Mouse (Mus musculus) gastrocnemius, postnatal 14 days (tissue): Measurements from ENCODE around the gene Smpd2. TPM values are rescaled to one million over a fixed set of nuclear protein-coding genes. Genes with fewer than 3 reads are reported as not detected.

Experiments used
- DNase-seq: peaks from one replicate; pipeline ENCODE4 v3.0.0; 2021; ENCODE audit warnings: mixed read lengths
- intact Hi-C: fragments of 180-260 bp; cut with DNase I; formaldehyde crosslinking; loops from one replicate; pipeline ENCODE4 v1.15.1; 2025; ENCODE audit warnings: low total_unique reads
- long read RNA-seq, 2 experiments: library from polyadenylated mRNA; stranded (forward); transcript quantifications; one replicate each; pipeline ENCODE4 v2.0.0; 2021
- total RNA-seq, 2 experiments: library from RNA; stranded (reverse); gene quantifications; 2 replicates each; pipeline ENCODE4 v1.2.3; 2021

The Smpd2 gene
- total RNA-seq = 10 to 100 TPM; 10.5 to 12.1 TPM
- long read RNA-seq, experiment 1, transcript Smpd2-201 (10 exons, 1,602 nt) = major isoform, 9 of 12 reads
- long read RNA-seq, experiment 1, partial matches to known transcripts = 3 of 12 reads
- long read RNA-seq, experiment 1, other reads (novel, unspliced or antisense) = 0 of 12 reads
- long read RNA-seq, experiment 2, transcript Smpd2-201 (10 exons, 1,602 nt) = major isoform, 11 of 12 reads
- long read RNA-seq, experiment 2, partial matches to known transcripts = 0 of 12 reads
- long read RNA-seq, experiment 2, other reads (novel, unspliced or antisense) = 1 of 12 reads

DNA sequence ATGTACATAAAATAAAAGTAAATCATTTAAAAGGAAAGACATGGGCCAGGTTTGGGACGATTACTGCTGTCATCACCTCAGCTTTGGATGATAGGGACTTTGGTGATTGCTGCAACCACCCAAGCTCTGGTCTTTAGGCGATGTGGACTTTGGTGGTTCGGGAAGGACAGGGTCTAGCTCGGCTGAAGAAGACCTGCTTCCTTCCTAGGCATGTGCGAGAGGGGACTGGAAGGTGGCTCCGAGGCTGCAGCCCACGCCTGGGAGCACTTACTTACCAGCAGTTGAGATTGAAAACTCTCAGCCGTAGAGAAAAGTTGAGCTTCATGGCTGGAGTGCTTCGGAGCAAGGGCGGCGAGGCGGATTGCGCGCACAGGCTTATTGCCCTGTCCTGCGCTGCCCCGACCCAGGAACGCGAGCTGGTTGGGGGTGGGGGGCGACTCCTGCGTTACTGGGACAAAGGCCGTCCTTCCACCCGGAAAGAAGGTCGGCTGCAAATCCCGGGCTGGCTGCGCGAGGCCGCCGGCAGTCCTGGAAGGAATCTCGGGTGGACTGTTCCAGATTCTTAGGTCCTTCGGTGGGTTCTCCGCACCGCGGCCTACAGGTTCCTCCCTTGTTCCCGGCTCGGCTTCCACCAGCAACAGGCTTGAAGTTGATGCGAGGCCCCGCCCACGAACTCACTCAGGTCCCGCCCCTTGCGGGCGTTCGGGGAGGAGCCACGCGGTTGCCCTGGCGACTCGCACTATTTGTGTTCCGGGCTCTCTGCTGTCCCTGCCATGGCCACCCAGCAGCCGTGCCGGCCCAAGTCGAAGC, at the start of gene Smpd2, which contains the start of gene Ppil6:
Smpd2 (minus strand) TSS at position 662 of the 810 bp plus-strand sequence.
Ppil6 (plus strand) TSS at position 732 of the 810 bp plus-strand sequence.
- intact Hi-C loops = no loop called here
- peak; percentile 94 for DNase-seq

GRCm38 (mm10) chr10:41538986-41539385, 48.8 kb upstream of the Smpd2 start:
- DNase-seq = no peak
- intact Hi-C loops = no loop called here

DNA sequence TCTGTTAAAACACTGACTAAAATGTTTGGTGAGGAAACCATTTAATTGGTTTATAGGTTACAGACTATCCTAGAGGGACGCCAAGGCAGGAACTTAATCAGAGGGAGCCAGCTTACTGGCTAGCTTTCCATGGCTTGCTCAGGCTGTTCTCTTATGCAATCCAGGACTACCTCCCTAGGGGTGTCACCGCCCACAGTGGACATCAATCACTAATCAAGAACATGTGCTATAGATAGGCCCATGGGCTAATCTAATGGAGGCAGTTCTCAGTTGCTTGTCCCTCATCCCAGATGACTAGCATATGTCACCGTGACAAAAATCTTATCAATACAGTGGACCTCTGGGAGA, 47.8 kb upstream of the Smpd2 start:
- intact Hi-C loops = no loop called here
- DNase-seq = no peak

DNA sequence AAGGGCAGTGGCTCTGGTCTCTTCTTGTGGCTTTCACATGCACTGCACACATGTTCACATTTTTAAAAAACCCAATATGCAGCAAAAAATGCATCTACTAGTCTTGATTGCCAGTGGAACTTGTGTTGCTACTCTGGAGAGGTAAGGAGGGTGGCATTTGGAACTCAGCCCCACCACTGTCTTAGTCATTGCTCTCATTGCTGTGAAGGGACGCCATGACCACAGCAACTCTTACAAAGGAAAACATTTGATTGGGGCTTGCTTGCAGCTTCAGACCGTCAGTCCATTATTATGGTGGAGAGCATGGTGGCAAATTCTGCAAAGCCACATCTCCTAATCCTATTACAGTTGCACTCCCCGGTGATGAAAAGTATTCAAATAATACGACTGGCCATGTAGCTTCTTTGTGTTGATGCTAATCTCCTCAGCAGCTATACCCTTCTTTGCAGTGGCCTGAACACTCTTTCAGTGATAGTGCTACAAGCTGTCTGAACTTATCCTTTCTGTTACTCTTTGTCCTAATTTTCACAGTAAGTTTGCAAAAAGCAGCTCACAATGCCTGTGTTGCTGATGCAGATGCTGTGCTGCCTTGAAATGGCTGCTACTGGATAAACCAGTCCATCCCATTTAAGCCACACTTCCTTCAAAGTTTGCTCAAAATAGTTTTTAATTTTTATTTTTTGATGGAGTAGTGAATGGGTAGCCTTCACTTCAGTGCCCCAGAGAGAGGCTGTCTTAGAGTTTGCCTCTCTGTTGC, 47.2 kb upstream of the Smpd2 start:
- no peak for DNase-seq
- intact Hi-C loops = no loop called here

DNA sequence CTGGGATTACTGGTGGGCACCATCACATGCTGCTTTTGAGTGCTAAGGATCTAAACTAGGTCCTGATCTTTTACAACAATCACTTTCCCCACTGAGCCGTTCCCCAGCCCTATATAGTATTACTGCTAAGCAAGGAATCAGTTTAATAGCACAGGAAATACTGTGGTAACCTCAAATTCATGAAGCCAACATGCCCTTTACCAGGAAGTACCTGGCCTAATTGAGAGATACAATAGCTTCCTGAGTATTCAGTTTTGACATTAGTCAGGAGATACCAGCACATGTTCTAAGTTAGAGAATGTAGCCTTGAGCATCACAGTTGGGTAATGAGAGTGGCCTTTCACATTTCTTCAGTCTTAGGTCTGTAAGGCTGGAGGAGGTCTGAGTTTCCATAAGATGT, 46.5 kb upstream of the Smpd2 start:
- intact Hi-C loops = no loop called here
- DNase-seq = no peak

- DNase-seq = no peak
- intact Hi-C loops = no loop called here
Measured at GRCm38 (mm10) chr10:41535991-41536390, 45.8 kb upstream of the Smpd2 start.

DNA sequence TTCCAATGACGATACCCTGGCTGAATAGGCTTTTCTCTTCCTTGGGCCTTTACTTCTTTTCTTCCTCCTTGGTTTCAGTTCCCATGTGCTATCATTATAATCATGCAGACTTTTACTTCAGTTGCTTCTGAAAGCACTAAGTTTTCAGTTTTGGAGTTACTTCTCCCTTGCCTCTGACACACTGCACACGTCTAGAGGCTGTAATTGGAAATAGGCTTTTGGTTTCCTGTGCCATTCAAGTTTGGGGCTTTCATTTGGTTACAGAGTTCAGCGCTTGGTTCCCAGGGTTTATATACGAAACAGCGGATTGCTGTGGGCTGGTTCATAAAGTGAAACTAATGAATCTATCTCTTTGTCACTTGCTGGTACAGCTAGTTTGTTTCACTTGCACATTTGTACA, 39.8 kb upstream of the Smpd2 start:
- DNase-seq = no peak
- intact Hi-C loops = loop anchor here (10.0 kb wide), 1 partner anchor 55 kb away; no protein-coding TSS in a partner anchor

- no peak for DNase-seq
Measured at GRCm38 (mm10) chr10:41525696-41526095, 35.5 kb upstream of the Smpd2 start.

GRCm38 (mm10) chr10:41523386-41523785, 33.2 kb upstream of the Smpd2 start:
- DNase-seq = no peak
- intact Hi-C loops = loop anchor here (10.0 kb wide), 1 partner anchor 61 kb away; no protein-coding TSS in a partner anchor

More at GRCm38 (mm10) chr10:41525696-41526095, 35.5 kb upstream of the Smpd2 start:
- intact Hi-C loops = loop anchor here (10.0 kb wide), 1 partner anchor 59 kb away; no protein-coding TSS in a partner anchor

DNA sequence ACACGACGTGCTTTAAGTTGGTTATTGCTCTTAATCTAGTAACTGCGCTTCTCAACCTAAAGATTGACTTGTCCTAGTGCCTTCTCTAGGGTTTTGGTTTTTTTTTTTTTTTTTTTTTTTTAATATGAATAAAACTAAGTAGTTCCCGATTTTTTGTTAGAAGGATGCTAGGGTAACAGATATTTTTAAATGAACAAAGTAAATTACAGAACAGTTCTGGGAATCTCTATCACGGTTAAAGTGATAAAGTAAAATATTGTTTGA, 30.2 kb upstream of the Smpd2 start:
- intact Hi-C loops = loop anchor here (10.0 kb wide), 1 partner anchor 64 kb away; no protein-coding TSS in a partner anchor
- no peak for DNase-seq

- DNase-seq = peak; percentile 67
- intact Hi-C loops = loop anchor here (5.0 to 10.0 kb wide), 2 partner anchors 65 to 162 kb away; no protein-coding TSS in a partner anchor
Measured at GRCm38 (mm10) chr10:41519640-41520409, 29.7 kb upstream of the Smpd2 start.

GRCm38 (mm10) chr10:41518981-41519618, 28.9 kb upstream of the Smpd2 start, which contains the start of gene Cd164:
Cd164 (plus strand) TSS chr10:41519414.
- peak; percentile 92 for DNase-seq
- intact Hi-C loops = loop anchor here (5.0 kb wide), 1 partner anchor 163 kb away; no protein-coding TSS in a partner anchor

GRCm38 (mm10) chr10:41518508-41518980, 28.4 kb upstream of the Smpd2 start:
- DNase-seq = peak; percentile 70
- intact Hi-C loops = loop anchor here (5.0 kb wide), 1 partner anchor 164 kb away; no protein-coding TSS in a partner anchor

DNA sequence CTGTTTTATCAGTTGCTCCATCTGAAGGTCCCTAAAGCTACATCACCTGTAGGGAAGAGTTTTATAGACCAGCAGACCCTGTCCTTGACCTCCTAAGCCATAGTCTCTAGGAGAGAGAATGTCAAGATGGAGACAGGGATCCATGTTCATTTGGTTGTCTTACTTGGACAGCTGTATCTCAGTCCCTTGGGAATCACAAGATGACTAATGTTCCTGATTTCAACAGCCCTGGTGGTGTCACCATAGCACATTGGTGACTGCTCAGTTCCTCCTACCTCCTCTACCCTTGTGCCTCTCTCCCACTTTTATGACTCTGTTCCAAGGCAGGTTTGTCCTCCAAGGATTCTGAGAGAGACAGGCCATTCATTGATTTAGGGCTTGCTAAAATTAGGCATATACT, 24.8 kb upstream of the Smpd2 start:
- no peak for DNase-seq
- intact Hi-C loops = loop anchor here (5.0 kb wide), 1 partner anchor 167 kb away; no protein-coding TSS in a partner anchor

DNA sequence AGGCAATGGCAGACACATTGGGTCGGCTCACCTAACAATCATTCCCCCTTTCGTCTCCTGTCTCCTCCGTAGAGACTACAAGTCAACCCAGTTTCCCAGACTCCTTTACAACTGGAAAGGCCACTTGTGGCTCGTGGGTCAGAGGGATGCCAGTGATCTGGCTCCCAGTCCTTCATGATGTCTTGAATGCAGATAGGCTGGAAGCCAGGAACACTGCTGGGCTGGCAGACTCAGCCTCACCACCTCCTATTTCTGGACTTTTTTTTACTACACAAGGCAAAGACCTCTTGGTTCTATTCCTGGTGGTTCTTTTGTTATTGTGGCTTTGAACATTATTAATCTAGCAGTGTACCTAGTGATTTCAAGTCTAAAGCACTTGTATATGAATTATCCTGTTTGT, 24.1 kb upstream of the Smpd2 start:
- intact Hi-C loops = no loop called here

DNA sequence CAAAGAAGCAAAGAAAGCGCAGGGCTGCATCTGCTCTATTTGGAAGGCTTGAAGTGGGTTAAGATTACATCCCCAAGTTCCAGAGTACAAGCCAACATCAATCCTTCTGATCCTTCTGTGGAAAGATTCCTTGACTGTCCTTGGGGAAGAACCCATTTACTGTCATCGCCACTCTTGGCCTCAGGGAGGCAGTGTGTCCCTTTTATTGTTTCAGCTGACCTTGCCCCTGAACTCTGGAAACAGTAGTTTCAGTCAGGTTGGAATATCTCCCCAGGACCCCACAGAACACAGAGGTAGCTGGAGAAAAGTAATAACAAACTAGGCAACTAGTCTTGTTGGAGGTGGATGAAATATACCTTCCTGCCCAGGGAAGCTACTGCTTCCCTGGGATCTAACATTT, 19.0 kb upstream of the Smpd2 start:
- intact Hi-C loops = loop anchor here (10.0 kb wide), 2 partner anchors 54 to 204 kb away; partner anchors contain the start of genes Ak9, Fig4 and Zbtb24
- no peak for DNase-seq

More for the DNA sequence above, 24.1 kb upstream of the Smpd2 start:
- DNase-seq = no peak

- peak; percentile 72 for DNase-seq
- intact Hi-C loops = loop anchor here (10.0 kb wide), 2 partner anchors 51 to 201 kb away; partner anchors contain the start of genes Ak9, Fig4 and Zbtb24
Measured at GRCm38 (mm10) chr10:41505446-41505845, 15.3 kb upstream of the Smpd2 start.

DNA sequence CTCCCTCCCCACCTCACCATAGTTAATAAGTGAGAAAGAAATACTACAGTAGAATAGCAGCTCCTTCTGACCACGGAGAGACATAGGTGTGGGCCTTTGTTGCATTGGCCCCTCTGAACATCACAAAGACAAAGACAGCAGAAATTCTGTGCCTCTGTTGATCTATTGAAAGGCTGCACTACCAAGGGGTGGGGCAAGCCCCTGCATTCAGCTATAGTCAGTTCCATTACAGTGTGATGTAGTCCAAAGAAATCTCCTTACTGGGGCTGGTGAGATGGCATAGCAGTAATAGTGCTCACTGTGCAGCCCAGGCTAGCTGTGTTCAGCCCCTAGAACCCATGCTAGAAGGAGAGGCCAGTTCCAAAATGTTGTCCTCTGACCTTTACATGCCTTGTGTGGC, 14.8 kb upstream of the Smpd2 start:
- intact Hi-C loops = loop anchor here (10.0 kb wide), 2 partner anchors 50 to 200 kb away; partner anchors contain the start of genes Ak9, Fig4 and Zbtb24
- DNase-seq = no peak
